Mouse (Mus musculus) stomach, postnatal 0 days (tissue): ENCODE measurements at regions not wholly inside any gene's neighbourhood (a gene's known extent, or its start where the extent isn't known, plus 50 kb on each side); places are given as distances from the start of the nearest gene placed in this dataset.

Source experiments
- ATAC-seq: fragments of 200-750 bp; cut with Nextera tagmentation; 2 replicates; pipeline ENCODE4 v1.8.0; 2017; ENCODE audit not compliant: low FRiP score, low TSS enrichment
- DNase-seq: peaks from one replicate; pipeline ENCODE4 v3.0.0-alpha.2; 2016; ENCODE audit warnings: low spot score
- H3K27ac ChIP-seq: fragments of 300-500 bp; sonication (generic); replicated peaks from 2 replicates; pipeline ENCODE4 v1.5.1; 2014; ENCODE audit warnings: mild to moderate bottlenecking, control low read depth
- H3K27me3 ChIP-seq: fragments of 300-500 bp; sonication (generic); 2 replicates; pipeline ENCODE4 v1.6.1; 2014; ENCODE audit warnings: low read length; ENCODE audit not compliant: control insufficient read depth, insufficient read depth
- H3K36me3 ChIP-seq: fragments of 300-500 bp; sonication (generic); 2 replicates; pipeline ENCODE4 v1.6.1; 2014; ENCODE audit warnings: low read length, mixed read lengths; ENCODE audit not compliant: control insufficient read depth, insufficient read depth
- H3K4me1 ChIP-seq: fragments of 300-500 bp; sonication (generic); replicated peaks from 2 replicates; pipeline ENCODE4 v1.6.1; 2014; ENCODE audit warnings: antibody characterized with exemption; ENCODE audit not compliant: control insufficient read depth, insufficient read depth
- H3K4me2 ChIP-seq: fragments of 300-500 bp; sonication (generic); replicated peaks from 2 replicates; pipeline ENCODE4 v1.6.1; 2014; ENCODE audit warnings: low read depth, mild to moderate bottlenecking, control low read depth, moderate library complexity
- H3K4me3 ChIP-seq: fragments of 300-500 bp; sonication (generic); 2 replicates; pipeline ENCODE4 v1.5.1; 2014; ENCODE audit warnings: low read depth, low read length, control low read depth
- H3K9ac ChIP-seq: fragments of 300-500 bp; sonication (generic); 2 replicates; pipeline ENCODE4 v1.6.1; 2014; ENCODE audit warnings: mild to moderate bottlenecking, low read length, control low read depth, mixed read lengths
- H3K9me3 ChIP-seq: fragments of 300-500 bp; sonication (generic); 2 replicates; pipeline ENCODE4 v1.6.1; 2016; ENCODE audit warnings: low read length; ENCODE audit not compliant: control insufficient read depth
- CTCF ChIP-seq: IDR thresholded peaks from 2 replicates; pipeline ENCODE4 v1.5.1; 2016; ENCODE audit warnings: antibody characterized with exemption, low read depth, mild to moderate bottlenecking, moderate library complexity
- EP300 ChIP-seq: optimal IDR thresholded peaks from 2 replicates; pipeline ENCODE3; 2016; ENCODE audit warnings: antibody characterized with exemption
- WGBS: fragments of 180-500 bp; shearing (Covaris S2); extraction: QIAGEN DNeasy Blood & Tissue Kit; methylation state at CpG from one replicate; pipeline ENCODE4 v1.1.7; 2014; 5-methylcytosine and 5-hydroxymethylcytosine counted together

DNA sequence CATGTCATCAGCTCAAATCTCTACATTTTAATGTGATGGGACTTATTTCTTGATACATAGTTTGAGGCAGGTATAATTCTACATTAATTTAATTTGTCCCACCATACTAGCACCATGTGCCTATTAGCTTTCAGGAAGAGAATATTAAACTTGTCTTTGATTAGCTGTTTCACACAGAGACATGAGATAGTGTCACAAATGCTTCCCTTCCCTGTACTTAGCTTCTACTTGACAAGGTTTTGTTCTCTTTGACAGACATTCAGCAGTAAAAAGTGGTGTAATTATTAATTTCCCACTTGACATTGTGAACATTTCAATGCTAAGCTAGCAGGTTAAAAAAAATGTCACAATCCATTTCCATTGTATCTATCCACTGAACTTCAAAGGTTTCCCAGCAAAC lies 125.3 kb upstream of the Man1a start:
- Histone ChIP-seq H3K4me2 (no peak overlapping the region), H3K4me3 (no peak overlapping the region), H3K27me3 (no peaks in the 10 kb centered on the region), H3K9ac (no peak overlapping the region), H3K36me3 (no peaks in the 10 kb centered on the region), H3K27ac (no peak overlapping the region), H3K9me3 (no peaks in the 10 kb centered on the region), H3K4me1 (no peaks in the 10 kb centered on the region)
- no peak for ATAC-seq
- no peak for DNase-seq
- TF ChIP-seq EP300 (no peak), CTCF (no peak)

DNA sequence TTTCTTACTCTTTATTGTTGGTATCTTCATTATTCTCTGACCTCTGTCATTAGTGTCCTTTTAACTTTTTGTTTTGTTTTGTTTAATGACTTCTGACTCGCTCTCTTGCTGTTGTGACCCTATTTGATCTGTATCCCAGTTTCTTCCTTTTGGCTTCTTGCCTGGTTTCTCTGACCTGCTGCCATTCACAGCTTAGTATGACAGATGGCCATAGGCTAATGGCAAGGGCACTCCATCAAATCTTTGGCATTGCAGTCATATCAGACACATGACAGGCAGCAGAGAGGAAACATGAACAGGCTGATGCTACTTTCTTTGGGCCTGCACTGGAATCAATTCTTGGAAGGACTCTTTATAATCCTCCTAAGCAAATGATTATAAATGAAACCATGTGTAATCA lies 106.3 kb upstream of the Man1a start:
- WGBS: 38% methylated on average over 1 of the region's 1 CpGs
- DNase-seq: no peak

DNA sequence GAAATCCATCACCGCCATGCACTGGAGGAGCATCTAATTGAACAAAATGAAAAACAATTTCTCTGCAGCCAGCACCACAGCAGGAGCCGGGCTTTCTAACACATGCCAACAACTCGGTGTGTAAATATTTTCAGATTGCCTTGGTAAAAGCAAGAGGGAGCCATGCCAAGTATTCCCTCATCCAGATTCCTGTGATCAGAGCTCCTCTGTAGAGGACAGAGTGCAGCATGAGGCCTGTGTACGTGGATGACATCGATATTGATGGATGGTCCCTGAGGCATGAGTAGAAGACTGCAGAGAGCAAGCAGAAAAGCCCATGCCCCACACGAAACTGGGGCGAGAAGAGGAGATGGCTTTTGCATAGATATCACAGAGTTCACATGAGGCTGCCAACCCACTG lies 92.9 kb upstream of the Man1a start:
- H3K9ac ChIP-seq: no peak overlapping the region
- WGBS: 43% methylated on average over 7 of the region's 7 CpGs
- TF ChIP-seq CTCF (no peak), EP300 (no peak)
- H3K4me1 ChIP-seq: no peaks in the 10 kb centered on the region
- H3K4me3 ChIP-seq: no peak overlapping the region
- no peaks in the 10 kb centered on the region for H3K36me3 ChIP-seq
- no peaks in the 10 kb centered on the region for H3K9me3 ChIP-seq
- no peak overlapping the region for H3K4me2 ChIP-seq
- H3K27me3 ChIP-seq: no peaks in the 10 kb centered on the region
- DNase-seq (no peak), ATAC-seq (no peak)
- H3K27ac ChIP-seq: no peak overlapping the region

More for the DNA sequence above, 106.3 kb upstream of the Man1a start:
- TF ChIP-seq EP300 (no peak), CTCF (no peak)
- no peaks in the 10 kb centered on the region for H3K36me3 ChIP-seq
- no peaks in the 10 kb centered on the region for H3K9me3 ChIP-seq
- no peak overlapping the region for H3K4me2 ChIP-seq
- ATAC-seq: no peak
- no peak overlapping the region for H3K4me3 ChIP-seq
- H3K27ac ChIP-seq: no peak overlapping the region
- H3K4me1 ChIP-seq: no peaks in the 10 kb centered on the region
- no peaks in the 10 kb centered on the region for H3K27me3 ChIP-seq
- H3K9ac ChIP-seq: no peak overlapping the region

DNA sequence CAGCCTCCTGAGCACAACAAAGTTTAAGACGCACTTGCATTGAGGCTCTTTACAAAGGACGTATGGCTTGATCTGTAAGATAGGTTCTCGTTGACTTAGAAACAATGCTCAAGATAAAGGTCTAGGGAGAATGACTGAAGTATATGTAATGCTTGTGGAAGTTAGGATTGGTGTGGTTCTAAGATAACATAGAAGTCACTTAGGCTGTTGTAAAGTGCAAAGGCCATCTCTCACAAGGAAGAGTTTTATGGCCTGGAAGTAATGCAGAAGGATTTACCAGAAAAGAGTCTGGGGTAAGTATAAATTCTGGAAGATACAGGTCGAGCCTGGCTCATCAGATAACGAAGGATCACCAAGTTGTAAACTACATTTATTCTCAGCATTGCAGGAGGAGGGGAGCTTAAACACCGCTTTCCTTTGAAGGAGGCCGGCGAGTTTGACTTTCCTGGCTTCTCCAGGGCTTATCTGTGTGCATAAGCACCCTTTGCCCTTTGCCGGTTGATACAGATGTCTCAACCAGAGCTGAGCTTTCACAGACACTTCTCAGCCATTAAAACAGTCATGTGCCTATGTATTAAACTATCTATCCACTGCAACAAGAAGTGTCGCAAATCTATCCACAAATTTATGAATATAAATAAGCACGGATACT lies 84.8 kb upstream of the Man1a start:
- H3K4me3 ChIP-seq: no peak overlapping the region
- ATAC-seq (no peak), DNase-seq (no peak)
- no peak overlapping the region for H3K9ac ChIP-seq
- no peaks in the 10 kb centered on the region for H3K27me3 ChIP-seq
- no peaks in the 10 kb centered on the region for H3K36me3 ChIP-seq
- TF ChIP-seq CTCF: no peak
- no peak for TF ChIP-seq EP300
- no peak overlapping the region for H3K27ac ChIP-seq
- H3K9me3 ChIP-seq: no peaks in the 10 kb centered on the region
- 46% methylated on average over 11 of the region's 11 CpGs for WGBS
- H3K4me2 ChIP-seq: no peak overlapping the region
- H3K4me1 ChIP-seq: no peaks in the 10 kb centered on the region

DNA sequence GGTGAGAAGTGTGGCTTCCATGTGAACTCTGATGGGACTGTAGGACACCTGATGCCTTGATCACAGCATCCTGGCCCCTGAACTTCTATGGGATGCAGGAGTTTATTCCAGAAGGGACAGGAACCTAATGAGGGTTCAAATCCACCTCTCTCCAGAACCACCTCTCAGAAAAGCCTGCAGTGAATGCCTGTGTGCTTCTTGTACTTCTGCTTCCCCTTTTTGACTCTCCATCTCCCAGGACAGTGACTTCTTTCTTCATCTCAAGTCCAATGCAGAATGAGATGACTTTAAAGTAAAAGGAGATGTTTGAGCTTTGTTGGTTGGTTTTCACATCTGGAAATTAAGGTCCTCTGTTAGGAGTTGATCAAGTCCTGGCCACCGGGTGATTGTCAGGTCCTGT lies 77.5 kb upstream of the Man1a start:
- DNase-seq (no peak), ATAC-seq (no peak)
- WGBS: 92% methylated on average over 1 of the region's 1 CpGs
- Histone ChIP-seq H3K4me1 (no peaks in the 10 kb centered on the region), H3K9ac (no peak overlapping the region), H3K27ac (no peak overlapping the region), H3K27me3 (no peaks in the 10 kb centered on the region), H3K4me2 (no peak overlapping the region), H3K4me3 (no peak overlapping the region), H3K9me3 (no peaks in the 10 kb centered on the region), H3K36me3 (no peaks in the 10 kb centered on the region)
- TF ChIP-seq EP300 (no peak), CTCF (no peak)

DNA sequence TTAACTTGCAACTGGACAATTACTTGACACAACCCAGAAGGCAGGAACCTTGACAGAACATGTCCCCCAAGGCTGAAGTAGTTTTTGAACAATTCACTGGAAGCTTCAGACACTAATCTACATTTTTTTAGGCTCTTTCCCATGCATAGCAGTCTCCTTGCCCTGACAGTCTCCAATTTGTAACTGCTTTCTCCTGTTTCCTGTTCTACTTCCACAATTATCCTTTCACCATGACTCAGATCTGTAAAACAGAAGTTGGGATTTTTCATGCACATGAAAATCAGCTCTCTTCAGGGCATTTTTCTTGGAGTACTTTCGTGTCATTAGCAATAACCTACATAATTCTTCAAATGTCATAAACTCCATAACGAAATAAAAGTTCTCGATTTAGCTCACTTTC lies 56.2 kb upstream of the Man1a start:
- TF ChIP-seq EP300: no peak
- TF ChIP-seq CTCF: no peak
- Histone ChIP-seq H3K36me3 (no peaks in the 10 kb centered on the region), H3K9me3 (no peaks in the 10 kb centered on the region), H3K9ac (no peak overlapping the region), H3K27ac (no peak overlapping the region), H3K4me3 (no peak overlapping the region), H3K4me2 (no peak overlapping the region), H3K4me1 (no peaks in the 10 kb centered on the region), H3K27me3 (no peaks in the 10 kb centered on the region)
- ATAC-seq: no peak
- 48% methylated on average over 3 of the region's 3 CpGs for WGBS
- no peak for DNase-seq
